Mouse (Mus musculus): ENCODE measurements around the gene Flt3. TPM values are rescaled to one million over a fixed set of nuclear protein-coding genes. Genes with fewer than 3 reads are reported as not detected.

Gene Flt3
- total and polyA plus RNA-seq, 3 experiments = 0.76 to 3.3 (median 2.3) TPM

- no peak overlapping the region for H3K27ac ChIP-seq (ENCODE audit: insufficient read depth, low read depth)
- H3K4me1 ChIP-seq (ENCODE audit: control insufficient read depth in 1 of 2, insufficient read depth in 2 of 2) = peaks cover 0 to 10% of the 10 kb centered on the region in 2 experiments; a peak in 2 of 4 replicates
- no peaks in the 10 kb centered on the region for H3K9me3 ChIP-seq (replicated peaks; ENCODE audit: low read length)
- in situ Hi-C loops (cut with MboI; ENCODE audit: low pct_ligation_motif_present, low pct_unique_long_range_greater_than_20kb, low sequenced_read_pairs) = no loop called here
- peak overlapping the region in 2 of 3 experiments; percentile 26 to 46 for H3K4me3 ChIP-seq (replicated peaks in 1 of 3; ENCODE audit: low read depth in 2 of 3, low read length in 2 of 3, poor library complexity in 1 of 3)
- H3K27me3 ChIP-seq (replicated peaks) = peaks cover 82% of the 10 kb centered on the region
- dilution Hi-C loops (cut with MboI; ENCODE audit: extremely low pct_ligation_motif_present, extremely low pct_unique_long_range_greater_than_20kb, low sequenced_read_pairs) = no loop called here
- peak overlapping the region; percentile 47 for H3K4me2 ChIP-seq (ENCODE audit: insufficient read depth, low read depth, poor library complexity, severe bottlenecking)
- peak overlapping the region; percentile 21 for H3K9ac ChIP-seq (ENCODE audit: insufficient read depth, low read depth)
- TF ChIP-seq POLR2A (IDR thresholded peaks at IDR 0.05; ENCODE audit: low read depth, low read length) (no peak), USF2 (conservative IDR thresholded peaks at IDR 0.05; ENCODE audit: low read depth, low read length) (no peak), RAD21 (IDR thresholded peaks at IDR 0.05; ENCODE audit: low read depth, low read length) (peak; percentile 49), KAT2A (IDR thresholded peaks at IDR 0.05; ENCODE audit: insufficient replicate concordance, low read length) (no peak), BHLHE40 (IDR thresholded peaks at IDR 0.05; ENCODE audit: low read depth, low read length) (no peak), UBTF (IDR thresholded peaks at IDR 0.05; ENCODE audit: low read depth, low read length) (no peak), NRF1 (IDR thresholded peaks at IDR 0.05; ENCODE audit: low read depth, low read length) (no peak), MAFK (IDR thresholded peaks at IDR 0.05; ENCODE audit: insufficient replicate concordance, low read length) (no peak), POLR2AphosphoS2 (IDR thresholded peaks at IDR 0.05; ENCODE audit: low read depth, low read length) (no peak), JUND (conservative IDR thresholded peaks at IDR 0.05; ENCODE audit: low read depth, low read length) (no peak), NELFE (IDR thresholded peaks at IDR 0.05; ENCODE audit: low read depth, low read length) (no peak), ZKSCAN1 (IDR thresholded peaks at IDR 0.05; ENCODE audit: borderline replicate concordance, low read depth, low read length) (no peak), SMC3 (IDR thresholded peaks at IDR 0.05; ENCODE audit: low read depth, low read length) (peak; percentile 53), MEF2A (IDR thresholded peaks at IDR 0.05; ENCODE audit: borderline replicate concordance, low read depth, low read length) (no peak), HCFC1 (IDR thresholded peaks at IDR 0.05; ENCODE audit: low read depth, low read length) (peak; percentile 12; the same call in 1 of the 2 replicates), ZMIZ1 (IDR thresholded peaks at IDR 0.05; ENCODE audit: low read depth, low read length) (no peak), ZNF384 (IDR thresholded peaks at IDR 0.05; ENCODE audit: low read depth, low read length) (no peak), CTCF (conservative IDR thresholded peaks at IDR 0.05 in 1 of 2, IDR thresholded peaks at IDR 0.05 in 1 of 2; ENCODE audit: low read depth in 2 of 2, low read length in 2 of 2) (peak; percentile 24 to 80; a peak in 3 of 4 replicates), TBP (conservative IDR thresholded peaks at IDR 0.05; ENCODE audit: low read depth, low read length) (no peak), MXI1 (IDR thresholded peaks at IDR 0.05; ENCODE audit: low read depth, low read length) (peak; percentile 17; the same call in 1 of the 2 replicates), RCOR1 (conservative IDR thresholded peaks at IDR 0.05; ENCODE audit: low read depth, low read length) (no peak), E2F4 (IDR thresholded peaks at IDR 0.05; ENCODE audit: insufficient replicate concordance, low read depth, low read length) (no peak), JUN (IDR thresholded peaks at IDR 0.05; ENCODE audit: insufficient read depth, low read depth, low read length) (no peak), USF1 (IDR thresholded peaks at IDR 0.05; ENCODE audit: low read depth, low read length) (no peak), ETS1 (conservative IDR thresholded peaks at IDR 0.05; ENCODE audit: low read depth, low read length) (no peak), CHD2 (IDR thresholded peaks at IDR 0.05; ENCODE audit: low read length) (no peak), MAZ (IDR thresholded peaks at IDR 0.05; ENCODE audit: low read depth, low read length) (no peak), IRF4 (IDR thresholded peaks at IDR 0.05; ENCODE audit: low read depth, low read length) (0 out of 2 replicates have a peak, but pooled peaks have one; percentile 21), TCF12 (IDR thresholded peaks at IDR 0.05; ENCODE audit: low read depth, low read length) (no peak; the same call in 1 of the 2 replicates), GABPA (IDR thresholded peaks at IDR 0.05; ENCODE audit: insufficient replicate concordance, low read depth, low read length) (no peak), MAX (IDR thresholded peaks at IDR 0.05; ENCODE audit: low read length) (no peak), MYC (IDR thresholded peaks at IDR 0.05; ENCODE audit: low read depth, low read length) (no peak), CHD1 (IDR thresholded peaks at IDR 0.05; ENCODE audit: low read depth, low read length) (no peak), PAX5 (IDR thresholded peaks at IDR 0.05; ENCODE audit: low read length) (no peak), EP300 (IDR thresholded peaks at IDR 0.05; ENCODE audit: low read length) (no peak), ELF1 (IDR thresholded peaks at IDR 0.05; ENCODE audit: low read depth, low read length) (no peak), SIN3A (IDR thresholded peaks at IDR 0.05; ENCODE audit: low read length) (peak; percentile 29; the same call in 1 of the 2 replicates), ZC3H11A (IDR thresholded peaks at IDR 0.05; ENCODE audit: low read depth, low read length) (no peak)
- DNase-seq (ENCODE audit: extremely low read depth) = peak; percentile 71
- no peaks in the 10 kb centered on the region for H3K79me2 ChIP-seq (replicated peaks; ENCODE audit: control insufficient read depth, extremely low read depth, insufficient read depth, poor library complexity, severe bottlenecking)
- no peaks in the 10 kb centered on the region for H3K36me3 ChIP-seq (replicated peaks in 1 of 2; ENCODE audit: control insufficient read depth in 1 of 2, insufficient read depth in 1 of 2, low read length in 1 of 2)
These were observed 100.9 kb downstream of the Flt3 start for GRCm38 (mm10) chr5:147299255-147300000.
